Mouse (Mus musculus): ENCODE data around the gene Setdb1. TPM values are rescaled to one million over a fixed set of nuclear protein-coding genes. Genes with fewer than 3 reads are reported as not detected.

Gene Setdb1
- polyA plus RNA-seq, 1 experiment from 2014 or later: 29.9 TPM

- H3K9me3 ChIP-seq: no peaks in the 10 kb centered on the region
- peaks cover 13% of the 10 kb centered on the region; the same call in 1 of the 2 replicates for H3K4me1 ChIP-seq
- WGBS: 79% methylated on average over 7 of the region's 7 CpGs
- no peak for ATAC-seq (ENCODE audit: insufficient read depth, low FRiP score, low read depth)
- no peaks in the 10 kb centered on the region for H3K27me3 ChIP-seq (replicated peaks)
- H3K4me3 ChIP-seq (replicated peaks): no peak overlapping the region
- H3K4me2 ChIP-seq: no peak overlapping the region
- H3K36me3 ChIP-seq: peaks cover 19% of the 10 kb centered on the region
- no peak overlapping the region for H3K27ac ChIP-seq
- no peak overlapping the region for H3K9ac ChIP-seq
Measured at GRCm38 (mm10) chr3:95286510-95286909, 70.5 kb downstream of the Setdb1 start.

GRCm38 (mm10) chr3:95286011-95286410 is 71.0 kb downstream of the Setdb1 start:
- no peak overlapping the region for H3K4me2 ChIP-seq

GRCm38 (mm10) chr3:95285390-95285789 is 71.6 kb downstream of the Setdb1 start:
- Histone ChIP-seq H3K4me2 (no peak overlapping the region), H3K4me3 (replicated peaks) (no peak overlapping the region), H3K4me1 (peaks cover 15% of the 10 kb centered on the region), H3K9ac (no peak overlapping the region), H3K27ac (peak overlapping the region; percentile 45; the same call in 1 of the 2 replicates), H3K36me3 (peaks cover 13% of the 10 kb centered on the region), H3K9me3 (no peaks in the 10 kb centered on the region), H3K27me3 (replicated peaks) (no peaks in the 10 kb centered on the region)
- ATAC-seq (ENCODE audit: insufficient read depth, low FRiP score, low read depth): no peak
- WGBS: 92% methylated on average over 5 of the region's 5 CpGs

More at GRCm38 (mm10) chr3:95286011-95286410, 71.0 kb downstream of the Setdb1 start:
- no peak overlapping the region for H3K9ac ChIP-seq
- H3K9me3 ChIP-seq: no peaks in the 10 kb centered on the region
- H3K27ac ChIP-seq: 0 out of 2 replicates have a peak overlapping the region, but pooled peaks have one; percentile 45
- 64% methylated on average over 5 of the region's 5 CpGs for WGBS
- no peak for ATAC-seq (ENCODE audit: insufficient read depth, low FRiP score, low read depth)
- H3K36me3 ChIP-seq: peaks cover 16% of the 10 kb centered on the region
- no peaks in the 10 kb centered on the region for H3K27me3 ChIP-seq (replicated peaks)
- peaks cover 13% of the 10 kb centered on the region; the same call in 1 of the 2 replicates for H3K4me1 ChIP-seq
- no peak overlapping the region for H3K4me3 ChIP-seq (replicated peaks)

GRCm38 (mm10) chr3:95284501-95285281 is 72.3 kb downstream of the Setdb1 start:
- H3K27ac ChIP-seq: peak overlapping the region; percentile 97; the same call in 1 of the 2 replicates
- peaks cover 18% of the 10 kb centered on the region for H3K4me1 ChIP-seq
- H3K4me3 ChIP-seq (replicated peaks): peak overlapping the region; percentile 72
- no peak overlapping the region for H3K9ac ChIP-seq
- 81% methylated on average over 12 of the region's 12 CpGs for WGBS
- ATAC-seq (ENCODE audit: insufficient read depth, low FRiP score, low read depth): no peak
- H3K27me3 ChIP-seq (replicated peaks): no peaks in the 10 kb centered on the region
- peak overlapping the region; percentile 79 for H3K4me2 ChIP-seq
- no peaks in the 10 kb centered on the region for H3K9me3 ChIP-seq
- peaks cover 13% of the 10 kb centered on the region for H3K36me3 ChIP-seq

- peak overlapping the region; percentile 84; the same call in 1 of the 2 replicates for H3K9ac ChIP-seq
- peaks cover 13% of the 10 kb centered on the region for H3K36me3 ChIP-seq
- peak overlapping the region; percentile 97; the same call in 1 of the 2 replicates for H3K27ac ChIP-seq
- no peak for ATAC-seq (ENCODE audit: insufficient read depth, low FRiP score, low read depth)
- peak overlapping the region; percentile 79 for H3K4me2 ChIP-seq
- peak overlapping the region; percentile 72 for H3K4me3 ChIP-seq (replicated peaks)
- H3K9me3 ChIP-seq: no peaks in the 10 kb centered on the region
- peaks cover 18% of the 10 kb centered on the region for H3K4me1 ChIP-seq
- 19% methylated on average over 1 of the region's 1 CpGs for WGBS
- H3K27me3 ChIP-seq (replicated peaks): no peaks in the 10 kb centered on the region
Measured at GRCm38 (mm10) chr3:95284062-95284461, 72.9 kb downstream of the Setdb1 start.

- no peaks in the 10 kb centered on the region for H3K9me3 ChIP-seq
- H3K4me3 ChIP-seq (replicated peaks): peak overlapping the region; percentile 72
- H3K27ac ChIP-seq: peak overlapping the region; percentile 97
- H3K27me3 ChIP-seq (replicated peaks): no peaks in the 10 kb centered on the region
- peaks cover 18% of the 10 kb centered on the region for H3K4me1 ChIP-seq
- H3K9ac ChIP-seq: peak overlapping the region; percentile 84
- H3K36me3 ChIP-seq: peaks cover 9% of the 10 kb centered on the region
- no peak for ATAC-seq (ENCODE audit: insufficient read depth, low FRiP score, low read depth)
- H3K4me2 ChIP-seq: peak overlapping the region; percentile 79
- WGBS: 1% methylated on average over 7 of the region's 7 CpGs
Measured at GRCm38 (mm10) chr3:95283589-95283941, 73.4 kb downstream of the Setdb1 start.

- Histone ChIP-seq H3K4me3 (replicated peaks) (peak overlapping the region; percentile 72), H3K36me3 (peaks cover 4% of the 10 kb centered on the region; the same call in 1 of the 2 replicates), H3K27ac (peak overlapping the region; percentile 97), H3K9ac (peak overlapping the region; percentile 84), H3K27me3 (replicated peaks) (no peaks in the 10 kb centered on the region), H3K4me2 (peak overlapping the region; percentile 79), H3K9me3 (no peaks in the 10 kb centered on the region), H3K4me1 (peaks cover 18% of the 10 kb centered on the region)
- under 1% methylated on average over 49 of the region's 51 CpGs for WGBS
- ATAC-seq (ENCODE audit: insufficient read depth, low FRiP score, low read depth): peak; percentile 54
Measured at GRCm38 (mm10) chr3:95282865-95283588, 74.0 kb downstream of the Setdb1 start.

GRCm38 (mm10) chr3:95282381-95282864 is 74.6 kb downstream of the Setdb1 start:
- peak overlapping the region; percentile 97 for H3K27ac ChIP-seq
- no peak for ATAC-seq (ENCODE audit: insufficient read depth, low FRiP score, low read depth)
- peaks cover 18% of the 10 kb centered on the region for H3K4me1 ChIP-seq
- H3K27me3 ChIP-seq (replicated peaks): no peaks in the 10 kb centered on the region
- no peaks in the 10 kb centered on the region for H3K36me3 ChIP-seq
- H3K9me3 ChIP-seq: no peaks in the 10 kb centered on the region
- H3K4me3 ChIP-seq (replicated peaks): peak overlapping the region; percentile 72
- H3K9ac ChIP-seq: peak overlapping the region; percentile 84
- peak overlapping the region; percentile 79 for H3K4me2 ChIP-seq
- WGBS: under 1% methylated on average over 11 of the region's 11 CpGs

- WGBS: under 1% methylated on average over 53 of the region's 53 CpGs
- Histone ChIP-seq H3K27ac (peak within 1 kb of the TSS; percentile 97), H3K9me3 (no peaks in the 10 kb centered on the region), H3K27me3 (replicated peaks) (no peaks in the 10 kb centered on the region), H3K4me3 (replicated peaks) (peak within 1 kb of the TSS; percentile 72), H3K4me1 (peaks cover 18% of the 10 kb centered on the region), H3K4me2 (peak within 1 kb of the TSS; percentile 79), H3K36me3 (no peaks in the 10 kb centered on the region), H3K9ac (peak within 1 kb of the TSS; percentile 84)
- peak; percentile 89 for ATAC-seq (ENCODE audit: insufficient read depth, low FRiP score, low read depth)
Measured at GRCm38 (mm10) chr3:95281216-95282126, 75.5 kb downstream of the Setdb1 start, which contains the start of the genes Mindy1 and Prune1. Gene Mindy1, plus strand, starts transcription at chr3:95281345. Gene Prune1, minus strand, starts transcription at chr3:95282076.

GRCm38 (mm10) chr3:95280747-95281146 is 76.3 kb downstream of the Setdb1 start:
- Histone ChIP-seq H3K27me3 (replicated peaks) (no peaks in the 10 kb centered on the region), H3K27ac (peak overlapping the region; percentile 82), H3K9ac (peak overlapping the region; percentile 72; the same call in 1 of the 2 replicates), H3K4me3 (replicated peaks) (peak overlapping the region; percentile 68), H3K9me3 (no peaks in the 10 kb centered on the region), H3K4me2 (peak overlapping the region; percentile 79), H3K36me3 (no peaks in the 10 kb centered on the region), H3K4me1 (peaks cover 18% of the 10 kb centered on the region)
- no peak for ATAC-seq (ENCODE audit: insufficient read depth, low FRiP score, low read depth)
- WGBS: 10% methylated on average over 8 of the region's 8 CpGs

GRCm38 (mm10) chr3:95277149-95277551 is 79.9 kb downstream of the Setdb1 start:
- no peak for ATAC-seq (ENCODE audit: insufficient read depth, low FRiP score, low read depth)
- Histone ChIP-seq H3K27ac (no peak overlapping the region), H3K9me3 (no peaks in the 10 kb centered on the region), H3K4me1 (peaks cover 5% of the 10 kb centered on the region; the same call in 1 of the 2 replicates), H3K4me2 (no peak overlapping the region), H3K27me3 (replicated peaks) (no peaks in the 10 kb centered on the region), H3K4me3 (replicated peaks) (no peak overlapping the region), H3K36me3 (no peaks in the 10 kb centered on the region), H3K9ac (no peak overlapping the region)
- WGBS: 83% methylated on average over 1 of the region's 1 CpGs
